Mouse (Mus musculus) thymus, adult 2 months (tissue): ENCODE measurements around the gene Anapc2.

Source experiments
- CTCF ChIP-seq: fragments of 200-500 bp; IDR thresholded peaks from 2 replicates; pipeline ENCODE4 v1.5.1; 2012; ENCODE audit warnings: mild to moderate bottlenecking, control low read depth, low read length, moderate library complexity, borderline replicate concordance; ENCODE audit not compliant: control insufficient read depth, poor library complexity, insufficient read depth; ENCODE audit errors: extremely low read depth
- POLR2A ChIP-seq: fragments of 200-500 bp; IDR thresholded peaks from 2 replicates; pipeline ENCODE4 v1.6.1; 2012; ENCODE audit warnings: mild to moderate bottlenecking, low read length, control low read depth, moderate library complexity; ENCODE audit not compliant: control insufficient read depth, poor library complexity, insufficient read depth; ENCODE audit errors: extremely low read depth

GRCm38 (mm10) chr2:25310969-25311368 lies 38.7 kb downstream of the Anapc2 start:
- TF ChIP-seq CTCF (no peak), POLR2A (no peak)
